Mouse (Mus musculus): ENCODE results near the gene Park7. TPM values are rescaled to one million over a fixed set of nuclear protein-coding genes. Genes with fewer than 3 reads are reported as not detected.

Park7 gene
- polyA plus RNA-seq, 1 experiment from 2014 or later: 393 TPM

DNA sequence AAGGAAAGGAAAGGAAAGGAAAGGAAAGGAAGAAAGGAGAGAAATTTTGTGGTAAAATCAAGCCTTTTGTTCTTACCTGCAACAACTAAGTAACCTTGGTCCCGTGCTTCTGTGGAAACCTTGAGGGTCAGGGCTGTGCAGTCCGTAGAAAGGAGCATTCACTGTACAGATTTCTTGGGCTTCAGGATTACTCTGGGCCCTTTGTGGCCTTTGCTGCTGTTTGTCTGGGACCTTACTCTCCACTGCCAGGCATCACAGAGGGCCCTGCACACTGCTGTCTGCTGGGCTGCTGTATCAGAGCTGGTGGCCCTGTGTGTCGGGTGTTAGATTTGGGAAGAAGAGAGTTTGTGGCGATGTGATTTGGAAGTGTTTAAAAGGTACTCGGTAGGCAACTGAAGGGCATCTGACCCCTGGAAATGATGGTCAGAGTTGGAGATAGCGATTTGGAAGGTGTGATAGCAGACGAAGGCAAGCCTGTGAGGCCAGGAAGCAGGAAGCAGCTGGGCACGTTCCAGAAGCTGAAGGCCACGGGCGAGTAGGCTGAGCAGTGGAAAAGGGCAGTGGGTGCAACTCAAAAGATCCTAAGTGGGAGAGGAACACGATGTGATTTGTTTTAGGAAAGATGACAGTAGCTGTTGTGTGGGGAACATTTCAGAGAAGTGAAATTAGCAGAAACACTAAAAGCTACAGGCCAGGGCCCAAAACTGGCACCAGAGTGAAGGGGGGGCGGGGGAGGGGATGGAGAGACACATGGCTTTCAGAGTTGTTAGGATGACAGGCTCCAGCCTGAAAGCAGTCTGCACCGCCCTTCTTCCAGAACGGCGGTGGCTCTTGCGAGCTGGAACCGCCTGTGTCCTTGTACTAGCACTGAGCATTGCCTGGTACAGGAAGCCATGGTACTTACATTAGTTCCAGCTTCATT is 44.7 kb downstream of the Park7 start:
- Histone ChIP-seq H3K9ac (no peak overlapping the region), H3K9me3 (replicated peaks) (no peaks in the 10 kb centered on the region), H3K27ac (0 out of 2 replicates have a peak overlapping the region, but pooled peaks have one; percentile 37), H3K27me3 (no peaks in the 10 kb centered on the region), H3K4me1 (peaks cover 33% of the 10 kb centered on the region), H3K4me2 (no peak overlapping the region), H3K4me3 (replicated peaks) (no peak overlapping the region), H3K36me3 (peaks cover 37% of the 10 kb centered on the region)
- WGBS: 50% methylated on average over 17 of the region's 17 CpGs
- ATAC-seq (replicated peaks; ENCODE audit: low FRiP score): no peak

DNA sequence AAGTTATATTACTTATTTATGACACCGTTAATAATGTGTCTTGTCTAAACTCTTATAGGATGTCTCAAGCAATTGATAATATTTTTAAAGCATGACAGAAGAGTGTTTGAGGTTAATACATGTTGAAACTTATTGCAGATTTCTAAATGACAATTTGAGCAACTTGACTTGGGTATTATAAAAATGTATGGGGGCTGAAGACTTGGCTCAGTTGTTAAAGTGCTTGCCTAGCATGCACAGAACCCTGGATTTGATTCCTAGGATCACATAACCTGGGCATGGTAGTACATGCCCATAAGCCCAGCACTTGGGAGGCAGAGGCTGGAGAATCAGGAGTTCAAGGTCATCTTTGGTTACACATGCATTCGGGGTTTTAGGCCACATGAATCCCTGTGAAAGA is 45.4 kb downstream of the Park7 start:
- H3K27ac ChIP-seq: 0 out of 2 replicates have a peak overlapping the region, but pooled peaks have one; percentile 37
- no peak for ATAC-seq (replicated peaks; ENCODE audit: low FRiP score)
- no peak overlapping the region for H3K4me2 ChIP-seq
- peaks cover 33% of the 10 kb centered on the region for H3K4me1 ChIP-seq
- no peaks in the 10 kb centered on the region for H3K27me3 ChIP-seq
- H3K9ac ChIP-seq: no peak overlapping the region
- 72% methylated on average over 2 of the region's 2 CpGs for WGBS
- H3K9me3 ChIP-seq (replicated peaks): no peaks in the 10 kb centered on the region
- peaks cover 37% of the 10 kb centered on the region for H3K36me3 ChIP-seq
- no peak overlapping the region for H3K4me3 ChIP-seq (replicated peaks)

DNA sequence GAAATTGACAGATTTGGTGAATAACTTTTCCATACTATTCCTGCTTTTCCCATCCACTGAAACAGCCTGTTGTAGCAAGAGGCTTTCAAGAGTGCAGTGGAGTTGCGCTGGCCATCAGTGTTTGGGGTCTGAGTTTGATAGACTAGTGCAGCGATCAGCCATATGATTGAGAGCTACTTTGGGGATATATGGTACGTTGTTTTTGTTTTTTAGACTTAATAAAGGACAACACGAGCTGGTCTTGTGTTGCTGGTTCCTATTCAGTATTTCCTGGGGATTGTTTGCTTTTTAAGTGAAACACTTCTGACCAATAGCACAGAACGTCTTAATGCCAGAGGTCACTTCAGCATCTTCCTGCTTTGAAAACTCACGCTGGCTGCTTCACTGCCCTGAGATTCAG is 46.1 kb downstream of the Park7 start:
- 77% methylated on average over 6 of the region's 6 CpGs for WGBS
- H3K4me1 ChIP-seq: peaks cover 33% of the 10 kb centered on the region
- H3K4me3 ChIP-seq (replicated peaks): no peak overlapping the region
- H3K4me2 ChIP-seq: no peak overlapping the region
- no peaks in the 10 kb centered on the region for H3K27me3 ChIP-seq
- H3K9ac ChIP-seq: no peak overlapping the region
- no peaks in the 10 kb centered on the region for H3K9me3 ChIP-seq (replicated peaks)
- peaks cover 37% of the 10 kb centered on the region for H3K36me3 ChIP-seq
- no peak overlapping the region for H3K27ac ChIP-seq
- no peak for ATAC-seq (replicated peaks; ENCODE audit: low FRiP score)

- no peak overlapping the region for H3K4me3 ChIP-seq (replicated peaks)
- H3K4me1 ChIP-seq: peaks cover 25% of the 10 kb centered on the region
- H3K27me3 ChIP-seq: no peaks in the 10 kb centered on the region
- H3K9me3 ChIP-seq (replicated peaks): no peaks in the 10 kb centered on the region
- peaks cover 37% of the 10 kb centered on the region for H3K36me3 ChIP-seq
- H3K9ac ChIP-seq: no peak overlapping the region
- no peak for ATAC-seq (replicated peaks; ENCODE audit: low FRiP score)
- no peak overlapping the region for H3K27ac ChIP-seq
- WGBS: 86% methylated on average over 12 of the region's 12 CpGs
- no peak overlapping the region for H3K4me2 ChIP-seq
Measured at GRCm38 (mm10) chr4:150866494-150866893, 47.7 kb downstream of the Park7 start.

DNA sequence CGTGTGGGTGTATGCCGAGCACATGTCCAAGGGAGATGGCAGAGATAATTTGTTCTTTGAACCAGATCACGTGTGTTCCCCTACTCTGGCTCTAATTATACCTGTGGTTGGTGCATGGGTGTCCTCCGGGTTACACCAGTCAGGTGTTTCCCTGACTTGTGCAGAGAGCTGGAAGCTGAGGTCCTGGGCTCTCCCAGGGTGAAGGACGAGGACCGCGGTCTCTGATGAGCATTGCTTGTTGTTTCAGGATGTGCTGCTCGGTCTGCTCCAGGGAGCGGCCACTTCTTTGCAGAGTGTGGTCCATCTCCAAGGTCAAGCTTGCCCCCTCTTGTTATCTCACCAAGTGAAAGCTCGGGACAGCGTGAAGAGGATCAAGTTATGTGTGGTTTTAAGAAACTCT is 48.2 kb downstream of the Park7 start:
- Histone ChIP-seq H3K27ac (no peak overlapping the region), H3K36me3 (peaks cover 37% of the 10 kb centered on the region), H3K4me3 (replicated peaks) (no peak overlapping the region), H3K4me1 (peaks cover 24% of the 10 kb centered on the region), H3K4me2 (no peak overlapping the region), H3K9me3 (replicated peaks) (no peaks in the 10 kb centered on the region), H3K9ac (no peak overlapping the region), H3K27me3 (no peaks in the 10 kb centered on the region)
- 85% methylated on average over 11 of the region's 11 CpGs for WGBS
- no peak for ATAC-seq (replicated peaks; ENCODE audit: low FRiP score)

DNA sequence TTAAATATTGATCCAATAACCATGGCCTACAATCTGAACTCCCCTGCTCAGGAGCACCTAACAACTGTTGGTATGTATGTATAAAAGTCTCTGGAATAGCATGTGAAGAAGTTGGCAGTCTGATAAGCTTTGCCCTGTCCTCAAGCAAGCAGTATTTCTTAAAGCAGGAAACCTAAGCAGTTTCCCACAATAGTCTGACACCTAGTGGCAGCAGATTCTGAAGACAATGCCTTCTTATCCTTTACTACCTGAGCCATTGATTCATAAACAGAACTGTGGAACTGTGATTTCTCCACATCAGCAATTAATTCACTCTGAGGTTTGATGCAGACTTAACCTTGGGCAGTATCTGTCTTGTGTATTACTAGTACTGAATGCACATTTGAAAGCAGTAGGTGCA is 48.9 kb downstream of the Park7 start:
- Histone ChIP-seq H3K4me3 (replicated peaks) (no peak overlapping the region), H3K4me2 (no peak overlapping the region), H3K27ac (no peak overlapping the region), H3K27me3 (no peaks in the 10 kb centered on the region), H3K9ac (no peak overlapping the region), H3K36me3 (peaks cover 37% of the 10 kb centered on the region), H3K9me3 (replicated peaks) (no peaks in the 10 kb centered on the region), H3K4me1 (peaks cover 20% of the 10 kb centered on the region; the same call in 1 of the 2 replicates)
- ATAC-seq (replicated peaks; ENCODE audit: low FRiP score): no peak

DNA sequence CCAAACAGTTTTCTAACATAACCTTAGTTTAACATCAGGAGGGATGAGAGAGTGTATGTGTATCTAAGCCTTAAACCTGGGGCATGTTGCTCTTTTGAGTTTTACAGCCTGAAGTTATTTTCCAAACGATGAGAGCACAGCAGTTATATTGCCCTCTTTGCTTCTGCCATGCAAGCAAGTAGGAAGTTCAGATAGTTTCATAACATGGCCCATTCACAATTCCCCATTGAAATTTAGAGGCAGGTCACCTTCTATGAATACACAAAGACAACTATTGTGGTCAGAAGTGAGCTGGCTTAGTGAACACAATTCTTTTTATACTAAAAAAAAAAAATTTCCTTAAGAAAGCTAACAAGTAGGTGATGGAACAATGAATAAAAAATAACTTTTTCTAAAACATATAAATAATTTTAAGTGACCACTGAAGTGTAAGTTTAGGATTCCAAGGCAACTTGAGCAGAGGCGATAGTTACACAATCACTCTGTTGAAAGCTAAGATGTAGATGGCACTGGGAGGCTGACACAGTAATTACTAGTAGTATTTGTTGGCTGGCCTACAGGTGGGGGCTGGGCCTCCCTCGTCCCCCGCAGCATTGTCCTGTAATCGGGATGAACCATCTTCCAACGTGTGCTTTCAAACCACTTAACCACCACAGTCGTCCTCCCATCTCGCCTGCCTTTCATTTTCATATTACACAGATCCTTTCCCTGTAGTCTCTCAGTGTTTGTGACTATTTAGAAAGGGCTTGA is 51.4 kb downstream of the Park7 start:
- peaks cover 33% of the 10 kb centered on the region for H3K36me3 ChIP-seq
- no peak overlapping the region for H3K4me3 ChIP-seq (replicated peaks)
- H3K4me1 ChIP-seq: peaks cover 14% of the 10 kb centered on the region; the same call in 1 of the 2 replicates
- H3K27me3 ChIP-seq: no peaks in the 10 kb centered on the region
- 54% methylated on average over 8 of the region's 8 CpGs for WGBS
- no peak for ATAC-seq (replicated peaks; ENCODE audit: low FRiP score)
- H3K9ac ChIP-seq: no peak overlapping the region
- no peaks in the 10 kb centered on the region for H3K9me3 ChIP-seq (replicated peaks)
- no peak overlapping the region for H3K27ac ChIP-seq
- H3K4me2 ChIP-seq: no peak overlapping the region

DNA sequence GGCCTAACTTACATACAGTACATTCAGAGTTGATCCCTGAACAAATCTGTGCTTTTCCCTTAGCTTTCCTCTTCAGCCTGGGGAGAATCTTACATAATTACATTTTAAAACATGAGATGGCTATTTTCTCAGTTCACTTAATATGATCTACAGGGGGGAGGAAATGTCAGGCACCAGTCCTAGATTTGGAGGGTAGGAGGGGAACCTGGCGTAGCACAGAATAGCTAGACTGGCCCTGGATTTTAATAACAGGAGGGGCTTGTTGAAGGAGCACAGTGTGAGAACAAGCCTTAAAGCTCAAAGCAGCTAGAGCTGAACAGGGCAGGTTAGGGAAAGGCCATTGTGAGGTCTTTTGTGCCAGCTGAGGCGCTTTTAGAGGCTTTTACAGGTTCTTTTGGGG is 53.1 kb downstream of the Park7 start:
- Histone ChIP-seq H3K9ac (no peak overlapping the region), H3K27ac (no peak overlapping the region), H3K4me2 (no peak overlapping the region), H3K36me3 (peaks cover 16% of the 10 kb centered on the region), H3K4me3 (replicated peaks) (no peak overlapping the region), H3K9me3 (replicated peaks) (no peaks in the 10 kb centered on the region), H3K27me3 (no peaks in the 10 kb centered on the region), H3K4me1 (peaks cover 27% of the 10 kb centered on the region; the same call in 1 of the 2 replicates)
- ATAC-seq (replicated peaks; ENCODE audit: low FRiP score): no peak
- WGBS: 84% methylated on average over 2 of the region's 2 CpGs

GRCm38 (mm10) chr4:150860526-150860925 is 53.7 kb downstream of the Park7 start:
- 69% methylated on average over 4 of the region's 4 CpGs for WGBS
- Histone ChIP-seq H3K9ac (no peak overlapping the region), H3K27ac (0 out of 2 replicates have a peak overlapping the region, but pooled peaks have one; percentile 22), H3K4me3 (replicated peaks) (no peak overlapping the region), H3K4me2 (no peak overlapping the region), H3K9me3 (replicated peaks) (no peaks in the 10 kb centered on the region), H3K27me3 (no peaks in the 10 kb centered on the region), H3K36me3 (peaks cover 10% of the 10 kb centered on the region), H3K4me1 (peaks cover 31% of the 10 kb centered on the region; the same call in 1 of the 2 replicates)
- ATAC-seq (replicated peaks; ENCODE audit: low FRiP score): no peak

DNA sequence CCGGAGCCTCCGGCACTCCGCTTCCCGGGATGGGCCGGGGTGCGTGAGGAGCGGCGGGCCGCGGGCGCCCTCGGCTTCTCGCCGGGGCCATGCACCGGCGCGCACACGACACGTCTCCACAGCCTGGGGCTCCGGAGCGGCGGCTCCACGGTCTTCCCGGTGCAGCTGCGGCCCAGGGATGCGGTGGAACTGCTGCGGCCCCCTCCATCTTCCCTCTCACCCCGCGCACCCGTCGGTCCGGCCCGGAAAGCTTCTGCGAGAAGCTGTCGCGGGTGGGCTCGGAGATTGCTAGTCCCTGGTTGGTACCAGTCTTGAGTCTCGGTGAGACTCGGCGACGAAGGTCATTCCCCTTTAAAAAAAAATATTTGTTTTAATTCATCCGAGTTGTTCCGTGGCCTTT is 58.9 kb downstream of the Park7 start:
- Histone ChIP-seq H3K4me1 (peaks cover 41% of the 10 kb centered on the region), H3K9me3 (replicated peaks) (no peaks in the 10 kb centered on the region), H3K4me3 (replicated peaks) (peak overlapping the region; percentile 70), H3K9ac (peak overlapping the region; percentile 84), H3K4me2 (peak overlapping the region; percentile 68), H3K27ac (peak overlapping the region; percentile 97), H3K36me3 (0 out of 2 replicates have a peak, but pooled peaks cover 4% of the 10 kb centered on the region), H3K27me3 (no peaks in the 10 kb centered on the region)
- ATAC-seq (replicated peaks; ENCODE audit: low FRiP score): peak; percentile 67
- WGBS: 1% methylated on average over 43 of the region's 43 CpGs

DNA sequence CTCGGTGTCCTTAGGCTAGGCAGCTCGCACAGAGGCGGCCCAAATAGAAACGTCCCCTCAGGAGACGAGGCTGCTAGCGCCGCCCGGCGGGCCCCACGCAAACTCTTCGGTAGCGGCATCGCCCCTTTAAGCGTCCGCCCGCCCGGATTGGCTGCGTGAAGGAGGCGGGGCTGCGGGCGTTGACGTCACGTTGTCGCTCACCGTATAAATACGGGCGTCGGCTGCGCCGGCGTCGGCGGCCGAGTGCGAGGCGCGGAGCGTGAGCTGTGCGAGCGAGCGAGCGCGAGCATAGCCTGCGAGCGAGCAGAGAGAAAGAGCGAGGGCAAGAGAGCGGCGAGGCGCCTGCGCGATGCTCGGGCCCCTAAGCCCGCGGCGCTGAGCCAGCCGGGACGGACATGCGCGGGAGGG is 59.4 kb downstream of the Park7 start:
- H3K27ac ChIP-seq: peak overlapping the region; percentile 97
- H3K27me3 ChIP-seq: no peaks in the 10 kb centered on the region
- ATAC-seq (replicated peaks; ENCODE audit: low FRiP score): peak; percentile 95
- H3K36me3 ChIP-seq: 0 out of 2 replicates have a peak, but pooled peaks cover 4% of the 10 kb centered on the region
- peak overlapping the region; percentile 68 for H3K4me2 ChIP-seq
- peak overlapping the region; percentile 70 for H3K4me3 ChIP-seq (replicated peaks)
- no peaks in the 10 kb centered on the region for H3K9me3 ChIP-seq (replicated peaks)
- H3K9ac ChIP-seq: peak overlapping the region; percentile 84
- peaks cover 40% of the 10 kb centered on the region for H3K4me1 ChIP-seq
- WGBS: under 1% methylated on average over 59 of the region's 59 CpGs

Data from kidney, embryonic 15.5 days (tissue).